Mouse (Mus musculus): ENCODE data around the gene Nfix.

DNA sequence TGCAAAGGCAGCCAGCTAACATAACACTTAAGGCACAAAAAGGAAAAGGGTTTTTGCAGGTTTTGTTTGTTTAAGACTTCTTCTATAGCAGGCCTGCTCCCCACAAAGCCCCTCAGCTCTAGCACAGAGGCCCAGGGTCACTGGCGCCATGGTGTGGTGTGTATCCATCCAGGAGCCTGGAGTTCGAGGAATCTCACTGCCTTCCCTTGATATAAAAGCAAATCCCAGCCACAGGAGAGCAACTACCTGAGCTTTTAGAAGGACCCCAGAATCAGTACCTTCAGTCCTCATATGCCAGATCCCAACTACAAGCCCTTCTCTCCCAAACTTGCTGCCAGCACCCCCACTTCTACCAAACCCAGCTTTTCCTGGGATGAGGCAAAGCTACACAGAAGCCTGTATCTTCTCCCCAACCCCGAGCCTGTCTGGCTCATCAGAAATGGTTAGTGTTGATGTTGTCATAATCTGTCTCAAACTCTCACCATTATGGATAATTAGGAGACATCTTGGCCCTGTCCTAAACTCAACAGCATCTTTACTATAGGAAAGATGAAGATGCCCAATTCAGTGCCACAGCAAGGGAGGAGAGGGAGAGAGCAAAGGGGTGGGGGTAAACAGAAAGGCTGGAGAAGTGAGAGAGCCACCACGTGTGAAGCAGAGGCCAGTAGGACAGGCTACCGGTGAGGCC lies 29.0 kb downstream of the Nfix start:
- no peak for TF ChIP-seq MYOG (IDR thresholded peaks at IDR 0.05; ENCODE audit: control insufficient read depth in 1 of 3, insufficient read depth in 1 of 3, insufficient read length in 2 of 3, low read depth in 2 of 3)
- no peak for TF ChIP-seq USF1 (IDR thresholded peaks at IDR 0.05; ENCODE audit: low read depth)
- no peak for TF ChIP-seq POLR2A (IDR thresholded peaks at IDR 0.05; ENCODE audit: insufficient read length, low read depth)
- no peak for TF ChIP-seq E2F4 (IDR thresholded peaks at IDR 0.05; ENCODE audit: insufficient read depth)
- TF ChIP-seq REST (IDR thresholded peaks at IDR 0.05; ENCODE audit: insufficient read depth, insufficient read length), result no peak
- TF ChIP-seq POLR2AphosphoS2 (IDR thresholded peaks at IDR 0.05; ENCODE audit: insufficient read length, low read depth), result no peak

Measured in myocyte (in vitro differentiated cells).